Mouse (Mus musculus) kidney, adult 2 months (tissue): ENCODE results near the gene Prkcz. TPM values are rescaled to one million over a fixed set of nuclear protein-coding genes. Genes with fewer than 3 reads are reported as not detected.

ENCODE experiments used
- DNase-seq: peaks from one replicate; pipeline ENCODE4 v3.0.0; 2021
- H3K27ac ChIP-seq: fragments of 200-500 bp; 2 replicates; pipeline ENCODE4 v1.5.1; 2012; ENCODE audit warnings: low read depth, low read length, control low read depth, inconsistent platforms; ENCODE audit not compliant: insufficient read depth
- H3K27me3 ChIP-seq: fragments of 200-500 bp; replicated peaks from 2 replicates; pipeline ENCODE4 v1.6.1; 2012; ENCODE audit warnings: mild to moderate bottlenecking, moderate library complexity, low read length, inconsistent platforms; ENCODE audit not compliant: control insufficient read depth, insufficient read depth
- H3K36me3 ChIP-seq: fragments of 200-500 bp; 2 replicates; pipeline ENCODE4 v1.6.1; 2012; ENCODE audit warnings: mild to moderate bottlenecking, moderate library complexity, low read length, inconsistent platforms; ENCODE audit not compliant: control insufficient read depth, insufficient read depth
- H3K4me1 ChIP-seq: fragments of 200-500 bp; 2 replicates; pipeline ENCODE4 v1.6.1; 2011; ENCODE audit warnings: low read length; ENCODE audit not compliant: control insufficient read depth, insufficient read depth
- H3K4me3 ChIP-seq: fragments of 200-500 bp; 2 replicates; pipeline ENCODE4 v1.5.1; 2011; ENCODE audit warnings: mild to moderate bottlenecking, low read depth, low read length, control low read depth; ENCODE audit not compliant: insufficient read depth
- CTCF ChIP-seq: fragments of 200-500 bp; conservative IDR thresholded peaks from 2 replicates; pipeline ENCODE4 v1.5.1; 2011; ENCODE audit warnings: low read depth, mild to moderate bottlenecking, control low read depth, low read length, moderate library complexity, mixed read lengths; ENCODE audit not compliant: insufficient read depth, insufficient read length
- POLR2A ChIP-seq: fragments of 200-500 bp; IDR thresholded peaks from one replicate; pipeline ENCODE4 v1.6.1; 2011; ENCODE audit warnings: low read depth, low read length, control low read depth
- WGBS: fragments of 180-500 bp; shearing (Covaris S2); methylation state at CpG from one replicate; pipeline ENCODE4 v1.1.7; 2018; 5-methylcytosine and 5-hydroxymethylcytosine counted together
- polyA plus RNA-seq: library from polyadenylated mRNA; depleted of rRNA; stranded (reverse); fragments of >200 nt; gene quantifications from 2 replicates; pipeline ENCODE4 v1.2.3, GENCODE M21; 2012

The Prkcz gene
- polyA plus RNA-seq, 1 experiment = 80.1 TPM

GRCm38 (mm10) chr4:155396751-155397150 is 35.6 kb upstream of the Prkcz start:
- Histone ChIP-seq H3K36me3 (no peaks in the 10 kb centered on the region), H3K4me1 (no peaks in the 10 kb centered on the region), H3K4me3 (no peak overlapping the region), H3K27me3 (no peaks in the 10 kb centered on the region), H3K27ac (no peak overlapping the region)
- TF ChIP-seq CTCF = no peak
- no peak for TF ChIP-seq POLR2A
- 73% methylated on average over 4 of the region's 4 CpGs for WGBS
- DNase-seq = peak; percentile 8

DNA sequence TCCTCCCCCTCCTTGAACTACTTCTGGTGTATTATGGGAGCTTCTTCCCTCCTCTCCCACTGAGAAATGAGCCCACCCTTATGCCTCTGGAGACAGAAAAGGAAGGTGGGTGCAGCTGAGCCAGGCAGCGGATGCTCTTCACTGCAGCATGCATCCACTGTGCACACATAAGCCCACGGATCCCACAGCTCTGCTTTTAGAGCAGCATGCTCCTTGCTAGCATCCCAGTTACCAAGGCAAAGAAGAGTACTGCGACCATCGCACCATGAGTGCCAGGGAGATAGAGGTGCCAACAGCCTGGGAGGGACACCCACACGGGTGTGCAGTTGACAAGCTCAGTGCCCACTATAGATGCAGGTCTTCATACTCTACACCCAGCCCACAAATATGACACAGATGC is 34.3 kb upstream of the Prkcz start:
- WGBS = 85% methylated on average over 5 of the region's 5 CpGs
- Histone ChIP-seq H3K27ac (no peak overlapping the region), H3K4me3 (no peak overlapping the region), H3K27me3 (no peaks in the 10 kb centered on the region), H3K36me3 (no peaks in the 10 kb centered on the region), H3K4me1 (no peaks in the 10 kb centered on the region)
- TF ChIP-seq POLR2A (no peak), CTCF (no peak)
- DNase-seq = no peak

DNA sequence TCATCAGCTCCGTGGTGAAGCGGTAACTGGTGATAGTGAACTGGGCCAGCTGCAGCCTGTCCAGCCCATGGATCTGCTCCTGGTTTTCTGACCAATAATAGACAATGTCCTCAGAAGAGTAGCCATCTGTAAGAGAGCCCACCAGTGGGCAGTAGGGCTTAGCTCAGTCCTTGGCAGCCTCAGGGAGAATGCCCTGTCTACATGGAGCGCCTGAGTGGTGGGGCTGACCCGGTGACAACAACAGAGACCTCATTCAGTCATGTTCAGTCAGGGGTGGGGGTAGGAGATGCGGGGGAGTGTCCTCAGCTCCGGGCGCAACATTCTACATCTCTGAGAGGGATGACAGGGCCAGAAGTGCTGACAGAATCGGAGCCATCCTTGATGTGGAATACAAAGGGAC is 26.0 kb upstream of the Prkcz start:
- no peaks in the 10 kb centered on the region for H3K36me3 ChIP-seq
- H3K4me1 ChIP-seq = no peaks in the 10 kb centered on the region
- no peak overlapping the region for H3K27ac ChIP-seq
- no peaks in the 10 kb centered on the region for H3K27me3 ChIP-seq
- 69% methylated on average over 8 of the region's 8 CpGs for WGBS
- TF ChIP-seq POLR2A = no peak
- no peak for DNase-seq
- H3K4me3 ChIP-seq = no peak overlapping the region

DNA sequence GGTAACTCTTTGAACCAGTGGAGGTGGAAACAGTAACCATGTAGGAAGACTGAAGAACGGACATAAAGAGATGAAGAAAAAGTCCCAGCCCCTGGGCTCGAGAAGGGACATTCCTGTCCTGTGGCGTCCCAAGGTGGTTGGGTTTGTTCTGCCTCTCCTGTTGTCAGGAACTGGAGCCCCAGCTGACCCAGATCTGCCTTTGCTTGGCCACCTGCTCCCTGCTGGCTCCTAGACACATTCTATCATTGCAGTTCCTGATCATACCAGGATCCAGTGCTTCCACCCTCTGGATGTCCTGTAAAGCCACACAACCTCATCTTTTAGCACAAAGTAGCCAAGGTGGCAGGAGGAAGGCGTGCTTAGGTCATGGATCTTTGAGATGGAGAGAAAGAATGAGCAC is 22.2 kb upstream of the Prkcz start:
- Histone ChIP-seq H3K27me3 (no peaks in the 10 kb centered on the region), H3K27ac (no peak overlapping the region)

GRCm38 (mm10) chr4:155382752-155383151 is 21.6 kb upstream of the Prkcz start:
- H3K36me3 ChIP-seq = no peaks in the 10 kb centered on the region
- DNase-seq = no peak
- WGBS = 39% methylated on average over 9 of the region's 9 CpGs
- H3K27me3 ChIP-seq = no peaks in the 10 kb centered on the region
- TF ChIP-seq CTCF (no peak), POLR2A (no peak)
- H3K4me3 ChIP-seq = no peak overlapping the region
- H3K27ac ChIP-seq = no peak overlapping the region
- no peaks in the 10 kb centered on the region for H3K4me1 ChIP-seq

More for the DNA sequence above, 22.2 kb upstream of the Prkcz start:
- no peak for TF ChIP-seq POLR2A
- TF ChIP-seq CTCF = no peak
- H3K4me1 ChIP-seq = no peaks in the 10 kb centered on the region
- DNase-seq = no peak
- 85% methylated on average over 4 of the region's 4 CpGs for WGBS
- no peaks in the 10 kb centered on the region for H3K36me3 ChIP-seq
- H3K4me3 ChIP-seq = no peak overlapping the region

GRCm38 (mm10) chr4:155381974-155382373 is 20.8 kb upstream of the Prkcz start:
- H3K36me3 ChIP-seq = no peaks in the 10 kb centered on the region
- no peaks in the 10 kb centered on the region for H3K27me3 ChIP-seq
- TF ChIP-seq POLR2A = no peak
- no peak for TF ChIP-seq CTCF
- DNase-seq = no peak
- no peaks in the 10 kb centered on the region for H3K4me1 ChIP-seq
- 37% methylated on average over 7 of the region's 7 CpGs for WGBS
- no peak overlapping the region for H3K4me3 ChIP-seq
- no peak overlapping the region for H3K27ac ChIP-seq

DNA sequence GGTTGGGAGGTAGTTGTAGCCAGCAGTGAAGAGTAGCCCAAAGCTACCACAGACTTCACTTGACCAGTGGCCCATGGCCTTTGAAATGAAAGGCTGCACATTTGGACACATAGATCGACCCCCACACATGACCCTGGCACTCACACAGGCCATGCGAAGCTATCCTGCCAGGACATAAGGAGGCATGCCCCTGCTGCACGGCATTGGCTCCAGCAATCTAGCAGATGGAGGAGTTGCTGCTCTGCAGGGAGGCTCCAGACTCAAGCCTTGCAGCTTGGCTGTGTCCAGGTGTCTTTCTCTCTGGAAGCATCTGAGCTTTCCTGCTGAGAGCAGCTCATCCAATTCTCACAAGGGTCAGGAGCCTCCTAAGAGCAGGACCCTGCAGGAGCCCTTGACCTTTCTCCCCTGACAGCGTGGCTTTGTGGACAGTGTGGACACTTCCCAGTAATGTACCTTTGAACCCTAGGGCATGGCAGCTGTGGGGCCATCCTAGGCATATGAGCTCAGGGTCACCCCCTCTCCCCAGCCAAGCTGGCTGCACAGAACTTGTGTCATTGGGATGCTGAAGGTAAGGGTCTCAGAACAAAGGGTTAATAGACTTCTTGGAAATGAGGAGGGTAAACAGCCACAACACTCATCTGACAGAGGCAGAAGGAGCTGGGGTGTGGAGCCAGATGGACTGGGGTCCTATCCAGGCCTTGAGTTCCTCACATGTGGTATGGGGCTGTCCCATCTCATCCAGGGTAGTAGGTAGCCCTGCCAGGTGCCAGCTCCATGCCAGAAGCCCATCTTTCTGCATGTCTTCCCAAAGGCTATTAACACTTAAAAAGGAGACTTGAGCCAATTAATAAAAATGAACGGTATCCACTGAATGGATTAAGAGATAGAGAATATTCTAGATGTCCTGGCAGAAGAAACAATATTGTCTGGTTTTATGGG is 10.9 kb upstream of the Prkcz start:
- TF ChIP-seq CTCF = no peak
- TF ChIP-seq POLR2A = no peak
- no peak overlapping the region for H3K27ac ChIP-seq
- H3K4me1 ChIP-seq = peaks cover 12% of the 10 kb centered on the region
- no peaks in the 10 kb centered on the region for H3K36me3 ChIP-seq
- no peak overlapping the region for H3K4me3 ChIP-seq
- WGBS = 66% methylated on average over 5 of the region's 5 CpGs
- H3K27me3 ChIP-seq = no peaks in the 10 kb centered on the region
- peak; percentile 71 for DNase-seq
